Comparison of ENCODE assay signal across 14 mouse cellular contexts in the genomic region with DNA sequence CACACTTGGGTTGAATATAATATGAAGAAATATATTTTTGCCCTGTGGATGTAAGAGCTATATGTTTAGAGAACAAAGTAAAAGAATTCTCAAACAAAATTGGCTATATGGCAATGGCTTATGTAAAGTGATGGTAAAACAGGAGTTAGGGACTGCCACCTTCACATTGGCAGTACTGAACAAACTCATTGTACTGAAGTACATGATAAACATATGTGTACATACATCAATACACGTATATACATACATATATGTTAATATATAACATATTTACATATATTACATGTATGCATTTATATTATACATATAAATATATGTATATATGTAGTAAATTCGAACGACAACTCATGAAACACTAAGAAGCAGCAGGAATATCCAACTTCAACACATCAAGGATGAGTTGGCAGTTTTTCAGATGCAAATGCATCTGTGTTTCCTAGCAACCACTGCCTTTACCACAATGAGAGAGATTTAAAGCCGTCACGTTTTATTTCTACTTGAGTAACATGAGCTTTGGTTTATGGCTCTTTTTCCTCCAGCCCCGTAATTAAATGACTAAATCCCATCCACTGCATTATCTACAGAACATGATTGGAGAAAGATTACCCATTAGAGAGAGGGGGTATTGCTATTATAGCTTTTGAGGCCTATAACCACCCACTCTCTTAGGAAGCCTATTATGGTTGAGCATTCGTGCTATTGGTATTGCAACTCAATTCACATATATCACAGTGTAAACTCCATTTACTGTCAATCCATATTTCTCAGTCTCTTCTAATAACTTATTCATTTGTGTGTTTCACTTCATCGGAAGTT.
DNase-seq lines count a peak whose midpoint lies in the region; ATAC-seq and TF ChIP-seq lines count a peak whose summit lies in the region.
"Had no signal": no experiment of that assay in that cellular context is flagged by ENCODE, and none has a peak within 500 bp of the region (broad histone marks: within the 10 kb centered on the region; RNA-seq: fewer than 3 reads in every experiment).

No protein-coding gene starts in this region.

- H3K9me3 ChIP-seq in forebrain, embryonic 11.5 days (ENCODE audit: control insufficient read depth, low read length): no peaks in the 10 kb centered on the region
- no peaks in the 10 kb centered on the region for H3K9me3 ChIP-seq in forebrain, embryonic 10.5 days
- no peaks in the 10 kb centered on the region for H3K9me3 ChIP-seq in neural tube, embryonic 11.5 days (ENCODE audit: control insufficient read depth, low read length)
- H3K9me3 ChIP-seq in hindbrain, postnatal 0 days (ENCODE audit: low read length): no peaks in the 10 kb centered on the region
- no peaks in the 10 kb centered on the region for H3K9me3 ChIP-seq in neural tube, embryonic 15.5 days (replicated peaks)
- H3K9me3 ChIP-seq: kidney, embryonic 15.5 days had no signal

- TF ChIP-seq CTCF in hindbrain, postnatal 0 days (IDR thresholded peaks at IDR 0.05; ENCODE audit: low read depth): no peak

- H3K4me3 ChIP-seq in forebrain, embryonic 11.5 days (ENCODE audit: low read depth, low read length): no peak overlapping the region
- H3K4me3 ChIP-seq in forebrain, embryonic 10.5 days: no peak overlapping the region
- no peak overlapping the region for H3K4me3 ChIP-seq in neural tube, embryonic 11.5 days (ENCODE audit: low read depth, low read length)
- no peak overlapping the region for H3K4me3 ChIP-seq in hindbrain, postnatal 0 days (ENCODE audit: low read length)
- no peak overlapping the region for H3K4me3 ChIP-seq in neural tube, embryonic 15.5 days (replicated peaks)
- H3K4me3 ChIP-seq: kidney, embryonic 15.5 days had no signal

- DNase-seq in forebrain, embryonic 11.5 days (ENCODE audit: low spot score): no peak
- no peak for DNase-seq in forebrain, embryonic 10.5 days (ENCODE audit: extremely low spot score, low spot score)
- no peak for DNase-seq in neural tube, embryonic 11.5 days (ENCODE audit: low spot score)
- no peak for DNase-seq in neural tube, embryonic 10.5 days (ENCODE audit: extremely low spot score, low spot score)
- DNase-seq in hindbrain, postnatal 0 days (ENCODE audit: low spot score): peak; percentile 69
- DNase-seq in thymus, postnatal 36 days: no peak
- no peak for DNase-seq in ovary, postnatal 10 days (ENCODE audit: low spot score)
- DNase-seq: cerebellum, adult 8-10 months; gastrocnemius, postnatal 10 days; lung, adult 2 months; right cerebral cortex, postnatal 25 days; thymus, postnatal 14 days had no signal

- H3K4me1 ChIP-seq in forebrain, embryonic 11.5 days (replicated peaks; ENCODE audit: control insufficient read depth, insufficient read depth, low read length): no peaks in the 10 kb centered on the region
- peaks cover 6% of the 10 kb centered on the region for H3K4me1 ChIP-seq in forebrain, embryonic 10.5 days
- H3K4me1 ChIP-seq in neural tube, embryonic 11.5 days (ENCODE audit: control insufficient read depth, insufficient read depth, low read length): 0 out of 2 replicates have a peak, but pooled peaks cover 2% of the 10 kb centered on the region
- no peaks in the 10 kb centered on the region for H3K4me1 ChIP-seq in hindbrain, postnatal 0 days (ENCODE audit: insufficient read depth, low read length)
- H3K4me1 ChIP-seq in neural tube, embryonic 15.5 days: peaks cover 10% of the 10 kb centered on the region
- H3K4me1 ChIP-seq: kidney, embryonic 15.5 days had no signal

- H3K27me3 ChIP-seq in forebrain, embryonic 11.5 days (ENCODE audit: control insufficient read depth, insufficient read depth, low read length): no peaks in the 10 kb centered on the region
- H3K27me3 ChIP-seq in forebrain, embryonic 10.5 days (ENCODE audit: poor library complexity, severe bottlenecking): no peaks in the 10 kb centered on the region
- H3K27me3 ChIP-seq in neural tube, embryonic 11.5 days (ENCODE audit: control insufficient read depth, insufficient read depth, low read length): no peaks in the 10 kb centered on the region
- no peaks in the 10 kb centered on the region for H3K27me3 ChIP-seq in hindbrain, postnatal 0 days (ENCODE audit: insufficient read depth, low read length)
- H3K27me3 ChIP-seq in neural tube, embryonic 15.5 days (replicated peaks): no peaks in the 10 kb centered on the region
- H3K27me3 ChIP-seq: kidney, embryonic 15.5 days had no signal

- ATAC-seq in forebrain, embryonic 11.5 days (replicated peaks; ENCODE audit: low FRiP score): peak; percentile 61
- ATAC-seq in neural tube, embryonic 11.5 days (ENCODE audit: insufficient read depth, low FRiP score, low TSS enrichment): peak; percentile 68
- peak; percentile 51; the same call in 1 of the 2 replicates for ATAC-seq in hindbrain, postnatal 0 days
- ATAC-seq in neural tube, embryonic 15.5 days (ENCODE audit: low FRiP score): peak; percentile 58; the same call in 1 of the 2 replicates

- no peak overlapping the region for H3K9ac ChIP-seq in forebrain, embryonic 11.5 days (ENCODE audit: low read length)
- H3K9ac ChIP-seq in neural tube, embryonic 11.5 days (ENCODE audit: low read length): no peak overlapping the region
- no peak overlapping the region for H3K9ac ChIP-seq in hindbrain, postnatal 0 days (replicated peaks; ENCODE audit: low read length)
- H3K9ac ChIP-seq in neural tube, embryonic 15.5 days (replicated peaks): no peak overlapping the region
- H3K9ac ChIP-seq: kidney, embryonic 15.5 days had no signal

- H3K36me3 ChIP-seq in forebrain, embryonic 11.5 days (ENCODE audit: control insufficient read depth, insufficient read depth, low read length): no peaks in the 10 kb centered on the region
- no peaks in the 10 kb centered on the region for H3K36me3 ChIP-seq in forebrain, embryonic 10.5 days (replicated peaks)
- H3K36me3 ChIP-seq in neural tube, embryonic 11.5 days (ENCODE audit: control insufficient read depth, insufficient read depth, low read length): no peaks in the 10 kb centered on the region
- H3K36me3 ChIP-seq in hindbrain, postnatal 0 days (ENCODE audit: insufficient read depth, low read length): no peaks in the 10 kb centered on the region
- no peaks in the 10 kb centered on the region for H3K36me3 ChIP-seq in neural tube, embryonic 15.5 days
- H3K36me3 ChIP-seq: kidney, embryonic 15.5 days had no signal

- H3K27ac ChIP-seq in forebrain, embryonic 11.5 days (ENCODE audit: low read depth, low read length): no peak overlapping the region
- no peak overlapping the region for H3K27ac ChIP-seq in forebrain, embryonic 10.5 days
- H3K27ac ChIP-seq in neural tube, embryonic 11.5 days (ENCODE audit: low read depth, low read length): no peak overlapping the region
- H3K27ac ChIP-seq in hindbrain, postnatal 0 days: no peak overlapping the region
- no peak overlapping the region for H3K27ac ChIP-seq in neural tube, embryonic 15.5 days (replicated peaks)
- H3K27ac ChIP-seq: kidney, embryonic 15.5 days had no signal

- 54% methylated on average over 8 of the region's 8 CpGs for WGBS in forebrain, embryonic 11.5 days
- 70% methylated on average over 8 of the region's 8 CpGs for WGBS in forebrain, embryonic 10.5 days
- 55% methylated on average over 8 of the region's 8 CpGs for WGBS in neural tube, embryonic 11.5 days
- WGBS in hindbrain, postnatal 0 days: 36% methylated on average over 8 of the region's 8 CpGs
- WGBS in neural tube, embryonic 15.5 days: 25% methylated on average over 8 of the region's 8 CpGs

- no peak overlapping the region for H3K4me2 ChIP-seq in forebrain, embryonic 11.5 days (ENCODE audit: low read depth, low read length, severe bottlenecking)
- no peak overlapping the region for H3K4me2 ChIP-seq in neural tube, embryonic 11.5 days (ENCODE audit: low read depth)
- H3K4me2 ChIP-seq in hindbrain, postnatal 0 days (ENCODE audit: low read depth, low read length): no peak overlapping the region
- H3K4me2 ChIP-seq in neural tube, embryonic 15.5 days: no peak overlapping the region
- H3K4me2 ChIP-seq: kidney, embryonic 15.5 days had no signal
